18 mouse cellular contexts compared by ENCODE assay signal in genomic region chr15:81290230-81290629, GRCm38 (mm10). TPM values are rescaled to one million over a fixed set of nuclear protein-coding genes. Genes with fewer than 3 reads are reported as not detected.
DNase-seq lines count a peak whose midpoint lies in the region; ATAC-seq and TF ChIP-seq lines count a peak whose summit lies in the region.
"Had no signal": no experiment of that assay in that cellular context is flagged by ENCODE, and none has a peak within 500 bp of the region (broad histone marks: within the 10 kb centered on the region; RNA-seq: fewer than 3 reads in every experiment).

No protein-coding gene starts in this region.

- H3K4me1 ChIP-seq in lung, embryonic 14.5 days (ENCODE audit: insufficient read depth) = no peaks in the 10 kb centered on the region
- no peaks in the 10 kb centered on the region for H3K4me1 ChIP-seq in small intestine, adult 2 months (ENCODE audit: control insufficient read depth, insufficient read depth, insufficient read length, low read length)
- H3K4me1 ChIP-seq in embryonic facial prominence, embryonic 10.5 days = 0 out of 2 replicates have a peak, but pooled peaks cover 4% of the 10 kb centered on the region
- H3K4me1 ChIP-seq: midbrain, embryonic 15.5 days; neural tube, embryonic 13.5 days had no signal

- peak; percentile 44 for TF ChIP-seq CTCF in lung, embryonic 14.5 days (IDR thresholded peaks at IDR 0.05; ENCODE audit: low read depth)
- peak; percentile 15 for TF ChIP-seq CTCF in Patski (IDR thresholded peaks at IDR 0.05)
- peak; percentile 22; the same call in 1 of the 2 replicates for TF ChIP-seq CTCF in small intestine, adult 2 months (IDR thresholded peaks at IDR 0.05; ENCODE audit: extremely low read depth, insufficient read length, insufficient replicate concordance, low read depth, low read length)

- CTCF ChIA-PET in Patski (lab: Charles Lee) = no interaction called here

- no peak overlapping the region for H3K27ac ChIP-seq in lung, embryonic 14.5 days (ENCODE audit: low read depth)
- H3K27ac ChIP-seq in small intestine, adult 2 months (ENCODE audit: insufficient read depth, low read depth, low read length) = no peak overlapping the region
- H3K27ac ChIP-seq in embryonic facial prominence, embryonic 10.5 days (replicated peaks) = no peak overlapping the region
- H3K27ac ChIP-seq: midbrain, embryonic 15.5 days; neural tube, embryonic 13.5 days had no signal

- in situ Hi-C loops in Patski (cut with MboI; ENCODE audit: low pct_unique_long_range_greater_than_20kb) = no loop called here

- DNase-seq in CD4-positive, CD25-positive, alpha-beta regulatory T cell, adult 2 months (ENCODE audit: low read depth, low spot score) = peak; percentile 45
- no peak for DNase-seq in lung, embryonic 14.5 days
- DNase-seq in lung, postnatal 25 days (ENCODE audit: low spot score) = no peak
- DNase-seq in Patski (ENCODE audit: low read depth, low spot score) = no peak
- no peak for DNase-seq in urinary bladder, postnatal 10 days (ENCODE audit: low spot score)
- DNase-seq in embryonic facial prominence, embryonic 10.5 days (ENCODE audit: low spot score) = no peak
- DNase-seq: adrenal gland, postnatal 25 days; cerebellum, adult 18-20 months; embryo, embryonic 11 days; kidney, postnatal 36 days; liver; lung, postnatal 4 days; spleen, adult 18-20 months had no signal

- no peaks in the 10 kb centered on the region for H3K9me3 ChIP-seq in lung, embryonic 14.5 days (ENCODE audit: low read depth, low read length)
- peaks cover 5% of the 10 kb centered on the region; the same call in 1 of the 2 replicates for H3K9me3 ChIP-seq in embryonic facial prominence, embryonic 10.5 days
- H3K9me3 ChIP-seq: midbrain, embryonic 15.5 days; neural tube, embryonic 13.5 days had no signal

- no peak for TF ChIP-seq POLR2A in small intestine, adult 2 months (IDR thresholded peaks at IDR 0.05; ENCODE audit: low read depth, low read length)

- ATAC-seq in CD4-positive, CD25-positive, alpha-beta regulatory T cell, adult 4 months = no peak
- ATAC-seq in lung, embryonic 14.5 days (ENCODE audit: insufficient read depth) = no peak
- no peak for ATAC-seq in Patski
- ATAC-seq: intestine, embryonic 16.5 days; midbrain, embryonic 15.5 days had no signal

- no peak overlapping the region for H3K4me2 ChIP-seq in lung, embryonic 14.5 days
- H3K4me2 ChIP-seq: midbrain, embryonic 15.5 days; neural tube, embryonic 13.5 days had no signal

- no peak overlapping the region for H3K4me3 ChIP-seq in lung, embryonic 14.5 days (ENCODE audit: low read depth, low read length)
- no peak overlapping the region for H3K4me3 ChIP-seq in small intestine, adult 2 months (ENCODE audit: low read depth, low read length)
- H3K4me3 ChIP-seq in embryonic facial prominence, embryonic 10.5 days = no peak overlapping the region
- H3K4me3 ChIP-seq: midbrain, embryonic 15.5 days; neural tube, embryonic 13.5 days had no signal

- POLR2A ChIA-PET in Patski (lab: Charles Lee) = no interaction called here

- no peak overlapping the region for H3K9ac ChIP-seq in lung, embryonic 14.5 days
- H3K9ac ChIP-seq: midbrain, embryonic 15.5 days; neural tube, embryonic 13.5 days had no signal

- no peaks in the 10 kb centered on the region for H3K27me3 ChIP-seq in lung, embryonic 14.5 days (ENCODE audit: insufficient read depth, low read length)
- no peaks in the 10 kb centered on the region for H3K27me3 ChIP-seq in Patski
- no peaks in the 10 kb centered on the region for H3K27me3 ChIP-seq in small intestine, adult 2 months (ENCODE audit: control insufficient read depth, insufficient read depth, low read length)
- no peaks in the 10 kb centered on the region for H3K27me3 ChIP-seq in embryonic facial prominence, embryonic 10.5 days (replicated peaks; ENCODE audit: low read depth, poor library complexity, severe bottlenecking)
- H3K27me3 ChIP-seq: midbrain, embryonic 15.5 days; neural tube, embryonic 13.5 days had no signal

- WGBS in lung, embryonic 14.5 days = 91% methylated on average over 4 of the region's 4 CpGs
- WGBS in small intestine, adult 2 months = 91% methylated on average over 4 of the region's 4 CpGs
- 93% methylated on average over 4 of the region's 4 CpGs for WGBS in embryonic facial prominence, embryonic 10.5 days

- no peaks in the 10 kb centered on the region for H3K36me3 ChIP-seq in lung, embryonic 14.5 days (ENCODE audit: insufficient read depth)
- no peaks in the 10 kb centered on the region for H3K36me3 ChIP-seq in small intestine, adult 2 months (ENCODE audit: control insufficient read depth, insufficient read depth, low read length)
- H3K36me3 ChIP-seq in embryonic facial prominence, embryonic 10.5 days (replicated peaks) = no peaks in the 10 kb centered on the region
- H3K36me3 ChIP-seq: midbrain, embryonic 15.5 days; neural tube, embryonic 13.5 days had no signal

RNA-seq across cellular contexts. Expression of gene Mchr1, which starts 54.9 kb away (rescaled TPM):
- not detected for polyA plus RNA-seq in CD4-positive, CD25-positive, alpha-beta regulatory T cell, adult 4 months (2017; shearing (Covaris generic))
- 0.42 and 0.46 TPM in 2 replicates for polyA plus RNA-seq in lung, embryonic 14.5 days (2014; fragmentation: Nextera tagmentation; extraction: Ambion mirVana)
- polyA plus RNA-seq in Patski (2021) = 0.05 TPM
- 0.32 and 0.71 TPM in 2 replicates for polyA plus RNA-seq in small intestine, adult 2 months (2012; rRNA removed)
- 0.15 and 0.27 TPM in 2 replicates for polyA plus RNA-seq in embryonic facial prominence, embryonic 10.5 days (2016; fragmentation: Nextera tagmentation; extraction: Ambion mirVana)
